Mouse (Mus musculus): ENCODE results near the gene Atp8b2.
A peak's percentile ranks its signal among the peaks of the same experiment; 100 is the strongest.

DNA sequence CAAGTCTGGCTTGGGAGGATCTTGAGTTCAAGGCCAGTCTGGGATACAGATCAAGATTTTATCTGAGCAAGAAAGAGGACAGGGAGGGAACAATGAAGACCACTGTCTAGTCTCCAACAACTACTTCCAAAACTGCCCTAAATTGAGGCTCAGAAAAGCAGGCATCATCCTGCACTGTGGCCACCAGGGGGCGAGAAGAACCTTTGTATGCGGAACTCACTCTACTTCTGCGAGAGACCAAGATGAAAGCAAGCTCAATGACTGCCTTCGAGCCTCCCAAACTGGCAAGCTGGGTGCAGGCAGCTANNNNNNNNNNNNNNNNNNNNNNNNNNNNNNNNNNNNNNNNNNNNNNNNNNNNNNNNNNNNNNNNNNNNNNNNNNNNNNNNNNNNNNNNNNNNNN lies 9.9 kb downstream of the Atp8b2 start:
- TF ChIP-seq CTCF (IDR thresholded peaks at IDR 0.05; ENCODE audit: low read depth, low read length) (peak; percentile 92), EP300 (IDR thresholded peaks at IDR 0.05; ENCODE audit: insufficient read depth, low read depth, low read length) (no peak), POLR2A (IDR thresholded peaks at IDR 0.05; ENCODE audit: insufficient read depth, low read length) (no peak)
